Mouse (Mus musculus): Measurements from ENCODE around the gene Ube2v1.

Gene Ube2v1

GRCm38 (mm10) chr2:167562101-167562500, 69.8 kb downstream of the Ube2v1 start:
- DNase-seq (ENCODE audit: low spot score), result no peak

DNA sequence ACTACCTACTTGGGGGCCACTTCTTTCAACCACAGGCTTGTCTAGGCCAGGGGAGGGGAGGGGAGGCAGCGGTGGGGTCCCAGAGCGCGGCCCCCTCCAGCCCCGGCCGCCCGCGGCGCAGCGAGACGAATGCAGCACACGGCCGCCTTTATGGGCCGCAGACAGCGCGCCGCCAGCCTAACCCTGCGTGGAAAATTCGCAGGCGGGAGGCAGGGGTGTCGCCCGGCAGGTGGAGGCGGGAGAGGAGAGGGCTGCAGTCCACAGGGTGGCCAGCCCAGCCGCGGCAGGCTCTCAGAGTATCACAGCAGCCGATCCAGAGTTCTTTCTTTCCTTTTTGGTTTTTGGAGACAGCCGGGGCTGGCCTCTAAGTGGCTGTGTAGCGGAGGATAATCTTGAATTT, 72.5 kb downstream of the Ube2v1 start:
- DNase-seq (ENCODE audit: low spot score), result no peak

Data from yolk sac, embryonic 10.5 days (tissue).